Mouse (Mus musculus): ENCODE measurements at regions not wholly inside any gene's neighbourhood (a gene's known extent, or its start where the extent isn't known, plus 50 kb on each side); places are given as distances from the start of the nearest gene placed in this dataset.

GRCm38 (mm10) chr13:31341282-31342100, 214.4 kb upstream of the Foxq1 start:
- TF ChIP-seq POLR2A (IDR thresholded peaks at IDR 0.05; ENCODE audit: insufficient read length, low read depth) = no peak
- no peak for TF ChIP-seq MAX (IDR thresholded peaks at IDR 0.05; ENCODE audit: low read depth)
- no peak for TF ChIP-seq USF1 (IDR thresholded peaks at IDR 0.05; ENCODE audit: low read depth)
- no peak for TF ChIP-seq MYOD1 (IDR thresholded peaks at IDR 0.05; ENCODE audit: control insufficient read depth in 1 of 3, insufficient read length in 2 of 3, low read depth in 2 of 3)
- TF ChIP-seq POLR2AphosphoS2 (IDR thresholded peaks at IDR 0.05; ENCODE audit: insufficient read length, low read depth) = no peak
- TF ChIP-seq TCF12 (IDR thresholded peaks at IDR 0.05; ENCODE audit: insufficient read depth, poor library complexity, severe bottlenecking) = no peak
- no peak for TF ChIP-seq TCF3 (IDR thresholded peaks at IDR 0.05; ENCODE audit: insufficient read length, low read depth)
- TF ChIP-seq E2F4 (IDR thresholded peaks at IDR 0.05; ENCODE audit: insufficient read depth) = no peak
- TF ChIP-seq MYOG (IDR thresholded peaks at IDR 0.05; ENCODE audit: control insufficient read depth in 1 of 3, insufficient read depth in 1 of 3, insufficient read length in 2 of 3, low read depth in 2 of 3) = no peak
- no peak for TF ChIP-seq REST (IDR thresholded peaks at IDR 0.05; ENCODE audit: insufficient read depth, insufficient read length)
- no peak for TF ChIP-seq SRF (IDR thresholded peaks at IDR 0.05; ENCODE audit: control insufficient read depth, insufficient read length, low read depth)
- no peak for TF ChIP-seq CEBPB (IDR thresholded peaks at IDR 0.05; ENCODE audit: insufficient read depth, poor library complexity, severe bottlenecking)

Measured in myocyte (in vitro differentiated cells).